Mouse (Mus musculus): ENCODE results near the gene Rnf43.

Rnf43 gene

DNA sequence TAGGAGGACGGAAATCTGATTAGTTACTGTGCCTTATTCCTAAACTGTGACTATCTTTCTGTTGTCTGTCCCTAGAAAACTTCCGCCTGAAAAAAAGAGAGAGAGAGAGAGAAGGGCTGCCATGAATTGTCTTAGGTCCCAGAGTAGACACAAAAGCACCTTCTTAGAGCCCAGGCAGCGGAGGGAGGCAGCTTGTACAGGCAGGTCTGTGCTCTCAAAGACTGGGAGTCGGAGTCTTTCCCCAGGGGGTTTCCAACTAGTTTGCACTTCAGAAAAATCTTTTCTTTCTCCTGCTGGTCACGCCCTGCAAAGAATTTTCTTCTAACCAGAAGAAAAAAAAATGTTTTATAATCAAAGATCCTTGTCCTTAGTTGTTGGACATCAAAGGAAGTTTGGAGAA lies 15.2 kb downstream of the Rnf43 start:
- in situ Hi-C loops (cut with MboI, MseI): no loop called here

DNA sequence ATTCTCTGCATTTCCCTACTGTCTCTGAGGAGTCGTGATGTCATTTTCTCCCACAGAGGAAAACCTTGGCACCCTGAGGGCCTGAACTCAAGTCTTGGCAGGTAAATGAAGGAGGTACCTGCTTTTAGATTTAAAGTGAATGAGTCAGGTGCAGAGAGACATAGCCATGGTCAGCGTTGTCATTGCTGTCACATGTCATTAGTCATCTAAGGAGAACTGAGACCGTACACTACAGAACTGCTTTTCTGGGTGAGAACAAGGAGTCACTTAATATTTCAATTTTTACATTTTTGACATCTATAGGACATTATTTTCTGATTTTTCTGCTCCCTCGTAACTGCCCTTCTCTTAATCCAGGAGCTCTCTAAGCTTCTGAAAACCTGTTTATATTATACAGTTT lies 16.0 kb downstream of the Rnf43 start:
- in situ Hi-C loops (cut with MboI, MseI): no loop called here

DNA sequence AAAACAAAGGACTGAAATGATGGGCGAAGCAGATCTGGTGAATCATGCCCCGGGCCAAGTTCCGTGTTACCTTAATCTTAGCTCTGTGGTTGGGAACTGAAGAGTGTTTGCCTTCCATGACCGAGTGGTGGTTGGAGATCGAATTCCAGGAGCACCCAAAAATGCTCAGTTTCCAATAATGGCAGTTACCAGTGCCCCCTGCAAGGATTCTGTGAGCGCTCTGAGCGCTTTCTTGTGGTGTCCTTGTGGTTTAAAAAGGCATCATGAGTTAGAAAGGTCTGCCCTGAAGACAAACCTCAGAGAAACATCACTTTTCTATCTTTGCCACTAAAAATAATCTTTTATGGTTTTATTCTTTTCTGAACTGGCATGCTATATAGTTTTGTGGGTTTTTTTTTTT lies 16.5 kb downstream of the Rnf43 start:
- in situ Hi-C loops (cut with MboI, MseI): no loop called here

DNA sequence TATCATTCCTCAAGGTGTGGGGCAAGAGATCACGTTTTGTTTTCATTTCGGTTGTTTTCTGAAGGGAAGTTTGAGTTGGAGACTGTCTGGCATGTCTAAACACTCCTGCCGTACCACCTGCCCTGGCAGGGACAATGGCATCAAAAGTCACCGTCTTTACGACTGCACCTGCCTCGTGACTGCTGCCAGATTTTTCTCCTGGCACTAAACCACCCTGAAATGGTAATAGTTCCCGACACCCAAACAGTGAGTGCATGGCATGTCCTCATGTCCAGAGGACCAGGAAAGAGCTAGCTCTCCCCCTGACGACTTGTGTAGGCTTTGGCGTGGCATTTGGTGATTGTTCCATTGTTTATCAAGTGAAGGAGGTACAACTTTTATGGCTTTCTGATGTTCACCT lies 18.3 kb downstream of the Rnf43 start:
- in situ Hi-C loops (cut with MboI, MseI): no loop called here

DNA sequence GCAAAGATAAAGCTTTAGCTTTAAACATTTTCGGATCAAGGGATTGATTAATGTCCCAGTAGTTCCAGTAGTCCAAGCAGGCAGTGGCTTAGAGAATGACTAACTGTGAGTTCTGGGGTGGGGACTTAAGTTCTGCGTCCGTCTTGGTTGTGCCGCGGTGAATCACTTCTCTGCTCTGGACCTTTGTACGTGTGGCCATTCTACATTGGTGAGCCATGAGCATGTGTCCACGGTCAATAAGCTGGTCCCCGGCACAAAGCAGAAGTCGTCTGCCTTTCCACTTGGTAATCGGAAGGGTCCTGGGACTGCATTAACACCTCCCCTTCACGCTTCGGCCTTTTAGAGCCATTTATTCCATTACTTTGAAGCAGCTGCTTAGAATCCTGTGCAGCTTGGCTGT lies 19.6 kb downstream of the Rnf43 start:
- in situ Hi-C loops (cut with MboI, MseI): no loop called here

DNA sequence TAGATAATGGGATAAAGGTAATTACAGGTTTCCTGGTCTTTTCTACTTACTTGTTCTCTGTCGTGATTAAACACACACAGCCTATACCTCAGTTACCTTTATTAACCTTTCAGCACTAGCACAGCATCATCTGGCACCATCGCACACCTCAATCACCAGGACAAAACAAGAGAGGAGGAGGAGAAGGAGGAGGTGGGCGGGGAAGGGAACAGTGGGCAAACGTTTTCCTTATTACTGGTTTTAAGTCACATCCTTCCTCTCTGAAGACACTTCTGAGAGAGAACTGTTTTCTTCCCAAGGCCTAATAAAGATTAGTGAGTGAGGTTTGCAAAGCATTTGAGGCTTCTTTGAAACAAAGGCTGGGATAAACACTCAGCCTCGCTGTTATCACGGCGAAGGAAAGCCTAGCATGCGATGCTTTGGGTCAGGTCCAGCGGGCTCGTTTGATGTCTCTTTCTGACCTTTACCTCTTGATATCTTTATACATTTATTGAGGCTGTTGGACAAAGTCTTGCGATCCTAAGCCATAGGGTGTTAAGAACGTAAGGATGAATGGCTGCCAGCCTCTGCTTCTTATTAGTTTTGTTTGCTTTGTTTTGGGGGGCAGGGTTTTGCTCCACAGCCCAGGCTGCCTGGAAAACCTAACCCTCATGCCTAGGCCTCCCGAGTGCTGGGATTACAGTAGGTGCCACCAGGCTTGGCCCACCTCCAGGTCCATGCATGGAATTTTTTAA lies 20.5 kb downstream of the Rnf43 start:
- in situ Hi-C loops (cut with MboI, MseI): no loop called here

DNA sequence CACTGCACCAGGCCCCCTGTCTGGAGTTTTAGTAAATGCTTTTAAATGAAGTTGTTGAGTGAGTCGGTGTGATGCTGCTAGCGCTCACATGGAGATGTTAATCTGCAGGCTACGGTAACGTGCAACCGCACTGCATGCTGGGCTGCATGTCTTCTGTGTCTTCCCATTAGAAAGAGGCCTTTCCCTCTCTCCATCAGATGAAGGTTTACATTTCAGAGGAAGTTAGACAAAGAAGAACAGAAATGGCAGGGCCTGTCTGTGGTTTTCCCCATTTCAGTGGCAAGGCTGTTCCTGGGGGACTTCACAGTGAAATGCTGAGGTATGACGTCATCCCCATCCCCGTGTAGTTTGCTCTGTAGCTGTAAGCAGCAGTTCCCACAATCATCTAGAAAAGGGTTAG lies 23.9 kb downstream of the Rnf43 start:
- in situ Hi-C loops (cut with MboI, MseI): no loop called here

DNA sequence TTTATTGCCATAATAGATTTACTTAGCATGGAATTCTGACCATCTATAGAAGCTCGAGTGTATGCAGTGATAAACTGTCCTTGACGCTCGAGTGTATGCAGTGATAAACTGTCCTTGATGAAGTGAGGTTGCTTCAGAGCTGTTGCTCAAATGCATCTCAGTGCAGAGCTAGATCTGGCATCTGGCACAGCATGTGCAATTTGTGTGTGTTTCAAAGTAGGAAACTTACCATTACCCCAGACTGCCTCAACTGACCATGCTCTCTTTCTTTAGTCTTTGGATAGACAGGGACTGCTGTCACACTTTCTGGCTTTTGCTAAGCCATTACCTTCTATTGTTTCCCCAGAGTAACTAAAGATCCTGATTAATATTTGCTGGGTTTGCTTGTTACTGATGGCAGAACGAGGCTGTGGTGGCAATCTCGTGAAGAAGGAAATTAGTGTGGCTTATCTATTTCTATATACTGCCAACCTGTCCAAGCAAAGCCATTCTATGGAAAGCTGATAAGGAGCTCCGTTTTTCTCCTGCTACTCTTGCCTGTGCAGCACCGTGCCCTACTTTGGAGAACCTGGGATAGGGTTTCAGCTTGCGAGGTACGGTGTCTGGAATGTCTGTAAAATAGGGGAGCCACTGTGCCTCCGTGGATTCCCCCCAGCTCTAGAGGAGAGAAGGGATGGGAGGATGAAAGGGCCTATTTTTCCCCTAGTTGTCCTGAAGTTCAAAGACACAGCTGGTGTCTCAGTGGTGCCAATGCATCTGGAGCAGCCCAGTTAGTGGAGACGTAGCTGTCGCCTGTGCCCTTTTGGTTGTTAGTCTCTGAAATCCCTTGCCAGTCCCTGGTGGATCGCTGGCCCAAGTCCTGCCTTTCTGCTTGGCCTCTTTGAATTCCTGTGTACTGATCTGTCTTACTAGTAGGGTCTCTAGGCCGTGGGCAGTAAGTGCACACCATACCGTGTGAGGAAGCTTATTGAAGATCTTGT lies 25.0 kb downstream of the Rnf43 start:
- in situ Hi-C loops (cut with MboI, MseI): no loop called here

DNA sequence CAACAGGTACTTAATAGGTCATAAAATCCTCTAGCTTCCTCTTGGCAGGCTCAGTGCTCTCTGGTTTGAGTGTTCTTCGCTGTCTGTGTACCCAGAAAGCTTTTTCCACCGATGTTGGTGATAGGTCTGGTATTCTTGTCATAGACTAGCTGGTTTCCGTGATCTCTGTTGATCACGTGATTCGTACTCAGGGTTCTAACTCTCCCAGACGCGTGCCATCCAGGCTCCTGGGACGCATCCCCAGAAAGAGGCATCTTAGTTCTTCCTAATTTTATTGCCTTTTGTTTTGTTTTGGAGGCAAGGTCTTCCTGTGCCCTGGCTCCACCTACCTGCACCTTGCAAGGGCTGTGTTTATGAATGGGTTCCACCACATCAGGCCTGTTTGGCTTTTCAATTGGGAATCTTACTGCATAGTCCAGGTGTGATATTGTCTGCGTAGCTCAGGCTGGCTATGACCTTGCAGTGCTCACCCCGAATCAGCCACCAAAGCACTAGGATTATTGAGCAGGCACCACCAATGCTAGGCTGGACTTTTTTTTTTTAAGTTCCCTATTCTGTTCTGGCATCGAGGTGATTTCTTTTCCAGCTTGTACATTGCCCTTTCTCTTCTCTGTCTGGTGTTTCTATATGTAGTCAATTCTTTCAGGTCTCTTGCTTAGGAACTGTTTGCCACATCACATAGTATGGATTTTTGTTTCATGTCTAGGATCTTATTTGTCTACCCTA lies 26.1 kb downstream of the Rnf43 start:
- in situ Hi-C loops (cut with MboI, MseI): no loop called here

DNA sequence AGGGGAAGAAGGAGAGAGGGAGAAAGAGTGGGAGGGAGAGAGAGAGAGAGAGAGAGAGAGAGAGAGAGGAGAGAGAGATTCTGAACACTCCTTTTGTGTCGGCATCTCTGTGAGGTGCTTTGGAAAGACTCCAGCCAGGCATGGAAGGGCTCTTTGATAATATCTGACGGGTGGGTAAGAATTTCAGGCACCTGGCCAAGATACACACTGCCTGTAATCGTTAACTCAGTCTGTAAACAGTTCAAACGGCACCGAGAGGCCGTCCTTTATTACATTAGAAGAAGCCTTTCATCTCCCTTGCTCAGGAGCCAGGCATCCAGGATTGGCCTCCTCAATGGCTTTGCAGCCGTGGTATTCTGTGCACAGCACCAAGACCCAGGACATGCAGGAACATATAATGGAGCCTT lies 26.9 kb downstream of the Rnf43 start:
- in situ Hi-C loops (cut with MboI, MseI): no loop called here

DNA sequence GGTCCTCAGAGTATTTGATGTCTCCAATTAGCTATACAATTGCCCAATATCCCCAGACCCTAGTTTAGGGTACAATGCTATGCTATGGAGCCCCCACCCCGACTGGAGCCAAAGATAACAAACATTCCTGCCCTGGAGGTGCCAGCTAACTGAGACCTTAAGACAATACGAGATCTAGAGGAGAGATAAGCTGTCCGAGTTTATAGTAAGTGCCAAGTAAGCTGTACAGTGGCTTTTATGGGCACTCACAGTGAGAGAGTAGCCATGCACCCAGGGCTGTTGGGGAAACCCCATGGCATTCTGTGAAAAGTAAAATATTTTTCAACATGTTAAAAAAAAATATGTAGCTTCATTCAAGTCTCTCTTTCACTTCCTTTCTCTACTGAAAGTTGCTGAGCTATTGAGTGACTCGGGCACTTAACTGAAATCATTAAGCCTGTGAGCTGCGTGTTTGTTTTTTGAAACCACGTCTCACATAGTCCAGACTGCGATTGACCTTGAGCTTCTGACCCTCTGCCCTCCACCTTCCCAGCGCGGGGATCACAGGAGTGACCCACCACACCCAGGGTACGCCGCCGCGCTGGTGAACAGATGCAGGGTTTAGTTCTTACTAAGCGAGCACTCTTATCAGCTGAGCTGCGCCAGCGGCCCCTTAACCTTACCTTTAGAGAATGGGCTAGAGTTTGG lies 27.7 kb downstream of the Rnf43 start:
- in situ Hi-C loops (cut with MboI, MseI): no loop called here

DNA sequence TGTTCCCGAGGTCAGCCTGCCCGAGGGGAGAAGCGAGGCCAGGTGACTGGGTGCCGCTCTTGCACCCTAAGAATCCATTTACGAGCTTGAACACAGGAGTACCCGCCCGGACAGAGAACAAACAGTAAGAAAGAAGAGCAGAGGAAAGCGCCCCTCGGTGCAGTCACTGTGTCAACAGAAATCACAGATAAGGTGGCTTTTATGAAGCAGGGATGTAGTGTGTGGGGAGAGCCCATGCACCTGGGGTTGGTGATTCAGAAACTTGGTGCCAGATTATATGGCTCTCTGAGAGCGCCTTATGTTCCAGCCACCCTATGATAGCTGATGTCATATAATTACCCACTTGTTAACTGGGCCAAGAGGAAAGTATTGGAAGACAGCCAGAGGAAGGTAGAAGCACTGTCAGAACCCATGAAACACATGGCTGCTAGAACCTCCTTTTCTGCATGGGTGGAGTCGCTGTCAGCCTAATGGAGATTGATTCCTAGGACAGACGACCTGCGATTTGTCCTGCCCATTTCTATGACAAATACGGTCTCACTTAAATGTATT lies 34.7 kb downstream of the Rnf43 start:
- in situ Hi-C loops (cut with MboI, MseI): no loop called here

DNA sequence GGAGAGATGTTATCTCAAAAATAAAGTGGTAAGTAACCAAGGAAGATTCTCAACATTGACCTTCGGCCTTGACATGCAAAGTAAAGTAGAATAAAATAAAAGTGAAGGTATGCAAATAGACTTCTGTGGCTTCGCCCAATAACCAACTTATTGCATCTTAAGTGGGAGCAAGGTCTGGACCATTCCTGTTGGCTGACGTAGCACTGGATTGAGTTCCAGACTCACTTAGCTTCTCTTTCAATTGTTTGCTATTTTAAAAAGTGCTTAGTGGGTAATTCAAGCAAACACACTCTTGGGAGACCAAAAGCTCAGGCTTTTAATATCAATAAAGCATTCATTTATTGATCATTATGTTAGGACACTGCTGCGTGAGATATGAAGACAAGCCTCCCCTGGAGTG lies 35.6 kb downstream of the Rnf43 start:
- in situ Hi-C loops (cut with MboI, MseI): no loop called here

DNA sequence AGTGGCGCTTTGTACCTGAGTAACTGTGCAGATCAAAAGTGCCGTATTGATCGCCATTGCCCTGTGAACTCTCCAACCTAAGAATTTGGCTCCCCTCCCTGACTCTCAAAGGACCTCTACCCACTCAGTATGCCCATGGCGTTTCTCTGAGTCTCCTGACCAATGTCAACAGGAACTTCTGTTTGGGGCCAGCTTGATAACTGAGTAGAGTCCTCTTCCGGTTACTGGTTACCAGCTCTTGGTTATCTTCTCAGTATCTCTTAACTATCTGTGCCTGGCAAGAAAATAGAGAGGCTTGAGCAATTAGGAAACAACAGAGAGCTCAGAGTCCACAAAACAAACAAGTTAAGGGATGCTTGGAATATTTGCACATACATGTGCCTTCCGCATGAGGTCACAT lies 38.6 kb downstream of the Rnf43 start:
- in situ Hi-C loops (cut with MboI, MseI): no loop called here

DNA sequence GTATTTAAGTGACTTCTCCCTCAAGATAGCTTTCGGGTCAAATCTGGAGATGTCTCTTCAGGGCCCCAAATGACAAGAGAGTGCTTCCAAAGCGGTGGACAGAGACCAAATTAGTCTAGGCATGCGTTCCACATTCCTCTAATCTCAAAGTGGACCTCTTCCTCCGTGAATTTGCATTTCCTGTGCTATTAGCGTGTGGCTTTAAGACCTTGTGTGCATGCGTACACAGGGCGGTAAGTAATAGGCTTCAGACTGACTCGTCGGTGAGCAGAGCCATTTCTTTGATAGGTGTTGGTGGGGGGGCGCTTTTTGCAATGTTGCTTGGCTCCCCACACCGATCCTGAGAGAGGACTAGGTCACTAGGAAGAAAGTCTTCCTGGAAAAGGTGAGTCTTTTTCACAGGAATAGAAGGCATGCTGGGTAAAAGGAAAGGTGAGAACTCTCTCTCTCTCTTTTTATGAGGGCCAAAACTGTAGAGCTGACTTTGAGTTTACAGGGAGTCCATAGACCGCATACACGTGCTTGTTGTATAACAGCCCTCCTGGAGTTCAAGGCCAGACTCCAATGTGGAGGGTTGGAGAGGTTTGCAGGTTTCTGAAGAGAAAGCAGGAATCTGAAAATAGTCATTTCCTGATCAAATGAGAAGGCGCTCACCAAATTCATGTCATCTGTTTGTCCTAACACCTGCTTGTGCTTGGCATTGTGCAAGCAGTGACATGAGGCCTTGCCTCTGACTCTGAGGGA lies 39.5 kb downstream of the Rnf43 start:
- in situ Hi-C loops (cut with MboI, MseI): no loop called here

DNA sequence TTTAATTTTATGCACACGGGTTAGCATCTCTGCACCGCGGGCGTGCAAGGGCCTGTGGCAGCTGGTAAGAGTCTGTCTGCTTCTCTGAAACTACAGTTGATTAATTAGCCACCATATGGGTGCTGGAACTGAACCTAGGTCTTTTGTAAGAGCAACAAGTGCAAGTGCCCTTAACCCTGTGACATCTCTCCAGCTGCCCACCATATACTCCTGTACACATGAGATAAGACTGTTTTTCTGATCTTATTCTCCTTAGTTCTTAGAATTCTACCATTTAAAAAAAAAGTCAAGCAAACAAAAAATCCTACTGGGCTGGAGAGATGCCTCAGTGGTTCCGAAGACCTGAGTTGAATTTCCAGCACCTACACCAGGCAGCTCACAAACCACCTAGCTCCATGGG lies 41.1 kb downstream of the Rnf43 start:
- in situ Hi-C loops (cut with MboI, MseI): no loop called here

DNA sequence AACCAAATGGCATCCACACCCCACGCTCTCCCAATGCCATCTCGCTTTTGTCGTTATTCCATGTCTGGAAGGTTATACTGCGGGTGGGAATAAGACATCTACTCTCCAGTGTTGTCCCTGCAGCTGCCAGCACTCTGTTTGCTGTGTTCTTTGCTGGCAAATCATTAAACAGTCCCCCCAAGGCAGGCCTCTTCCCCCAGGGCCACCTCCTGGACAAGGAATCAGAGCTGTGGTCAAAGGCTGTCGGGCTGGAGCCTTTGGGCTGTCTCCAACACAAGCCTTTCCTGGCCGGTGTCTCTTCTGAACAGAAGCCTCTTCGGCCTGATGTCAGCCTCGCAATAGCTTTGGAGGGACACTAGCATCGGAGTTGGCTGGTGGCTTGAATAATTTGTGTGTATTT lies 41.8 kb downstream of the Rnf43 start:
- in situ Hi-C loops (cut with MboI, MseI): no loop called here

DNA sequence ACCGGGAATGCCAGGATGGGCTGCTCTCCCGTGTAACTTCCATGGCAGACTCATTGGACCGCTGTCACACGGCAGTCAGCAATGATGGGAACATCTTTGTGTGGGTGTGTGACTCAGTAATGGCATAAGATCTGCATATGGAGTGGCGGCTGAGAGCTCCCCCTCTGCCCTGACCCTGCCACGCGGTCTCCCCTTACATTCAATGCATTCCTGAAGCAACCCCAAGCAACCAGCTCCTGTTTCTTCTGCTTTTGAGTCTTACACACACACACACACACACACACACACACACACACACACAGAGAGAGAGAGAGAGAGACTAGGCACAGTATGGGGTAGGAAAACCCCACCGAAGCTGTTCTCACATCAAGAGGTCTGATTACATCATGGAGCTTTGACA lies 45.0 kb downstream of the Rnf43 start:
- in situ Hi-C loops (cut with MboI, MseI): loop anchor here (5.0 kb wide), 1 partner anchor 105 kb away; no protein-coding TSS in a partner anchor

DNA sequence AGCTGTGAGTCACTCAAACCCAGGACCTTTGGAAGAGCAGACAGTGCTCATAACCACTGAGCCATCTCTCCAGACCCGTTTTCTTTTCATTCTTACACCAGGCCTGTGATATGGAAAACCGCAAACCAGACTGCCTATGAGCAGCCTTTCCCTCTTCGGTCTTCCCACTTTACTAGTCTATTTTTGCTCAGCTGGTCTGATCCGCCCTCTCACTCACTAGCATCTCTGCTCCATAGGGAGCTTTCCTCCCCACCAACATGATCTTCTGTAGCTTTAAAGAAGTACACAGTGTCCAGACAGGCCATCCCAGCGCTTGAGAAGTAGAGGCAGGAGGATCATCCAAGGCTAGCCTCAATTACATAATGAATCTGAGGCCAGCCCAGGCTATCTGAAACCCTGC lies 46.5 kb downstream of the Rnf43 start:
- in situ Hi-C loops (cut with MboI, MseI): loop anchor here (5.0 kb wide), 1 partner anchor 107 kb away; no protein-coding TSS in a partner anchor

DNA sequence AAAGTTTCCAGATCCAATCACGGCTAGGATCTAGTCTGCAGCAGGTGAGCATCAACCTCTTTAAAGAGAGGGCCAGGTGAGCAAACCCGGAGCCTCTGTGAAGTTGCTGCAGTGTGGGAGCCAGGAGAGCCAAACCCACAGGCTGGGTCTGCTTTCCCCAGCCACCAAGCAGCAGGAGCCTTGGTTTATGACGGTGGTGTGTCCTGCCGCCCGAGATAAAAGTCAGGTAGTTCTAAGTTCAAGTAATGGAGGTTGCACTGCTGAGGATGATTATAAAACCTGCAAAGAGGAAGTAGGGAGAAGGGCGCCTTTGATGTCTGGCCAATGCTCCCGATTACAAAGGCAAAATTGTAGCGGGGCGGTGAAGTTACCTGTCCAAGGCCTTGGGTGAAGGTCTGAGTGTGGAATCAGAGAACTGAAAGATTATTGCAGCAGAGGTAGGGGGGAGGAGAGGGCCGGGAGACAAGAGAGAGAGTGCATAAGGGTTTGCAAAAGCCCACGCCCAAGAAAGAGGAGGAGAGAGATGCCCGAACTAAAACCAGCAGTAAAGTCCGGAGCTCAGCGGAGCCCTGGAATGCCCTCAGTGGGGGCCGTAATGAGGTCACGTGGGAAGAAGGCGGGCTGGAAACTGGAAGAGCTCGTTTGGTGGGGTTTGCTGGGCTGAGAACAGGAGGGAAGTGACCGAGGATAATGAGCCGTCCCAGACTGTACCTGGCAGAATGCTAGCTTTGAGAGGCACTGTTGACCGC lies 47.2 kb downstream of the Rnf43 start:
- in situ Hi-C loops (cut with MboI, MseI): loop anchor here (5.0 kb wide), 1 partner anchor 107 kb away; no protein-coding TSS in a partner anchor

Measured in regulatory T cell (primary cell).